Mouse (Mus musculus): ENCODE measurements around the gene Itgb5.

The Itgb5 gene

GRCm38 (mm10) chr16:33985372-33985771 lies 155.9 kb downstream of the Itgb5 start:
- no peak for DNase-seq (ENCODE audit: low spot score in 2 of 2)

- DNase-seq (ENCODE audit: low spot score in 2 of 2) = no peak
Measured at GRCm38 (mm10) chr16:33986993-33987392, 157.5 kb downstream of the Itgb5 start.

GRCm38 (mm10) chr16:33988358-33989012 lies 159.0 kb downstream of the Itgb5 start:
- DNase-seq (ENCODE audit: low spot score in 2 of 2) = peak in 1 of 2 experiments; percentile 31

- no peak for DNase-seq (ENCODE audit: low spot score in 2 of 2)
Measured at GRCm38 (mm10) chr16:33989106-33989505, 159.6 kb downstream of the Itgb5 start.

- no peak for DNase-seq (ENCODE audit: low spot score in 2 of 2)
Measured at GRCm38 (mm10) chr16:33990712-33991111, 161.2 kb downstream of the Itgb5 start.

GRCm38 (mm10) chr16:33994321-33994720 lies 164.9 kb downstream of the Itgb5 start:
- DNase-seq (ENCODE audit: low spot score in 2 of 2) = no peak

GRCm38 (mm10) chr16:33995496-33995895 lies 166.0 kb downstream of the Itgb5 start:
- DNase-seq (ENCODE audit: low spot score in 2 of 2) = no peak

- peak in 1 of 2 experiments; percentile 10 for DNase-seq (ENCODE audit: low spot score in 2 of 2)
Measured at GRCm38 (mm10) chr16:33996030-33996429, 166.6 kb downstream of the Itgb5 start.

GRCm38 (mm10) chr16:33998011-33998410 lies 168.5 kb downstream of the Itgb5 start:
- DNase-seq (ENCODE audit: low spot score in 2 of 2) = no peak
